Mouse (Mus musculus): Measurements from ENCODE around the gene Doxl2.

GRCm38 (mm10) chr6:49026496-49026895 is 51.7 kb downstream of the Doxl2 start:
- TF ChIP-seq TAL1 (IDR thresholded peaks at IDR 0.05; ENCODE audit: low read length) (no peak), GATA1 (IDR thresholded peaks at IDR 0.05; ENCODE audit: low read length) (no peak)

Measured in erythroblast, embryonic 14.5 days (primary cell).